Mouse (Mus musculus) kidney, adult 2 months (tissue): ENCODE data around the gene Zfyve27.

Experiments used
- CTCF ChIP-seq: fragments of 200-500 bp; conservative IDR thresholded peaks from 2 replicates; pipeline ENCODE4 v1.5.1; 2011; ENCODE audit warnings: low read depth, mild to moderate bottlenecking, control low read depth, low read length, moderate library complexity, mixed read lengths; ENCODE audit not compliant: insufficient read depth, insufficient read length
- POLR2A ChIP-seq: fragments of 200-500 bp; IDR thresholded peaks from one replicate; pipeline ENCODE4 v1.6.1; 2011; ENCODE audit warnings: low read depth, low read length, control low read depth

DNA sequence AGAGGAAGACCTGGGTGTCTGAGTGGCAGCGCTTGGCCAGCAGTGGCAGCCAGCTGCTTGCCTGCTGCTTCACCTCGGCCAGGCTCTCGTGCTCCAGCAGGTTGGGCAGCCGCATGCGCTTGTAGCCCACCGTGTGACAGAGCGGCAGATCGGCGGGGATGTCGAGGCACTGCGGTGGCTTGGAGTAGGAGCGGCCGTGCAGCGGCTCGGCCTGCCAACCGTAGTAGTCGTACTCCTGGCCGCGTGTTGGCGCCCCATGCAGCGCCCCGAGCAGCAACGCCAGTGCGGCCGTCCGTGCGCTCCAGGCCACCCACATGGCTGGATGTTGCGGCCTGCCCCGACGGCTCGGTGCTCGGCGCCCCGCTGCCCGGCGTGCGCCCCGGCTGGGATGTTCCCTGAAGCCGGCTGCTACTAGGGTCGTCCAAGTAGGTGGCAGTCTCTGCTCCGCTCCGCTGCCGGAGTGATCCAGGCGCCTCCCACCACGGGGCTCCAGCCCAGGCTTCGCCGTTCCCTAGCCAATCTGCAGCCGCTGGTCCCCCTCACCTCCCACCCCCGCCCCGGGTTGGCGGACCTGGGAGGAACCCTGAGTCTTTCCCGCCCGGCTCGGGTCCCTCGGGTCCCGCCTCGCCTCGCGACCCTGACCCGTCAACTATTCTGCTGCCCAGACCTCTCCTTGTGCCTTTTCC lies 38.1 kb downstream of the Zfyve27 start, which contains the start of gene Sfrp5:
- TF ChIP-seq CTCF (no peak), POLR2A (no peak)
